ENCODE assay signal across 24 mouse cellular contexts in the genomic region with DNA sequence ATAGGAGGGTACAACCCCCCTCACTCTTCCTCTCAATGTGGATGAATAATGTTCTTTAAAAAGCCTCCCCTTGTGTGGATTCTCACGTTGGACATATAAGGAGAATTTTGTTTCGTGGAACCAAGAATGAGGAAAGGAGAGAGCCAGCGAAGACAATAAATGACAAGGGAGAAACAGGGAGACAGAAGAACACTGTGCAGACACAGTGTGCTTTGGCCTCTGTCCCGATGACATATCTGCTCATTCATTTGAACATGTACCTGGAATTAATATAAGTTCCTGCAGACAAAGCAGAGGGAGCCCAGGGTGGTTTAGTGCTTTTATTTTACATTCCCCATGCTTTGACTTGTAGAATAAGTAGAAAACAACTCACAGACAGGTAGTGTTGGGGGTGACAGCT.
A peak's percentile ranks its signal among the peaks of the same experiment; 100 is the strongest.
DNase-seq lines count a peak whose midpoint lies in the region; ATAC-seq and TF ChIP-seq lines count a peak whose summit lies in the region.
"Had no signal": no experiment of that assay in that cellular context is flagged by ENCODE, and none has a peak within 500 bp of the region (broad histone marks: within the 10 kb centered on the region; RNA-seq: fewer than 3 reads in every experiment).

No protein-coding gene starts in this region.

- no peaks in the 10 kb centered on the region for H3K27me3 ChIP-seq in embryonic facial prominence, embryonic 14.5 days (replicated peaks; ENCODE audit: control insufficient read depth, insufficient read depth, low read length)
- no peaks in the 10 kb centered on the region for H3K27me3 ChIP-seq in embryonic facial prominence, embryonic 10.5 days (replicated peaks; ENCODE audit: low read depth, poor library complexity, severe bottlenecking)
- H3K27me3 ChIP-seq in stomach, embryonic 15.5 days (replicated peaks) = no peaks in the 10 kb centered on the region
- H3K27me3 ChIP-seq in stomach, postnatal 0 days (ENCODE audit: control insufficient read depth, insufficient read depth, low read length) = no peaks in the 10 kb centered on the region
- H3K27me3 ChIP-seq in small intestine, adult 2 months (ENCODE audit: control insufficient read depth, insufficient read depth, low read length) = no peaks in the 10 kb centered on the region
- no peaks in the 10 kb centered on the region for H3K27me3 ChIP-seq in limb, embryonic 10.5 days (ENCODE audit: low read depth, poor library complexity, severe bottlenecking)
- H3K27me3 ChIP-seq: CH12.LX; embryonic facial prominence, embryonic 13.5 days; forebrain, embryonic 13.5 days; forebrain, embryonic 15.5 days had no signal

- no peak for TF ChIP-seq CTCF in stomach, postnatal 0 days (IDR thresholded peaks at IDR 0.05; ENCODE audit: low read depth)
- TF ChIP-seq CTCF in small intestine, adult 2 months (IDR thresholded peaks at IDR 0.05; ENCODE audit: extremely low read depth, insufficient read length, insufficient replicate concordance, low read depth, low read length) = no peak

- peak; percentile 22 for DNase-seq in embryonic facial prominence, embryonic 14.5 days (ENCODE audit: low spot score)
- DNase-seq in embryonic facial prominence, embryonic 10.5 days (ENCODE audit: low spot score) = no peak
- DNase-seq in stomach, postnatal 0 days (ENCODE audit: low spot score) = no peak
- DNase-seq in limb, embryonic 10.5 days (ENCODE audit: low spot score) = no peak
- DNase-seq in heart, adult 9 months (ENCODE audit: low spot score in 2 of 2) = no peak
- DNase-seq: adrenal gland, adult 8-10 months; adrenal gland, postnatal 14 days; adrenal gland, postnatal 36 days; B cell, adult 2 months; cerebellum, adult 11-12 months; cerebellum, adult 2 months; cerebellum, adult 9-10 months; cerebellum, postnatal 10 days; cerebellum, postnatal 25 days had no signal

- TF ChIP-seq EP300 in stomach, postnatal 0 days (optimal IDR thresholded peaks at IDR 0.05) = no peak

- no peak overlapping the region for H3K9ac ChIP-seq in embryonic facial prominence, embryonic 14.5 days (ENCODE audit: low read depth, low read length)
- H3K9ac ChIP-seq in stomach, embryonic 15.5 days = no peak overlapping the region
- no peak overlapping the region for H3K9ac ChIP-seq in stomach, postnatal 0 days (ENCODE audit: low read length)
- H3K9ac ChIP-seq: embryonic facial prominence, embryonic 13.5 days; forebrain, embryonic 13.5 days; forebrain, embryonic 15.5 days had no signal

- no peaks in the 10 kb centered on the region for H3K9me3 ChIP-seq in embryonic facial prominence, embryonic 14.5 days (ENCODE audit: control insufficient read depth, low read length)
- H3K9me3 ChIP-seq in embryonic facial prominence, embryonic 10.5 days = no peaks in the 10 kb centered on the region
- H3K9me3 ChIP-seq in stomach, embryonic 15.5 days = no peaks in the 10 kb centered on the region
- H3K9me3 ChIP-seq in stomach, postnatal 0 days (ENCODE audit: control insufficient read depth, low read length) = no peaks in the 10 kb centered on the region
- no peaks in the 10 kb centered on the region for H3K9me3 ChIP-seq in limb, embryonic 10.5 days (replicated peaks)
- H3K9me3 ChIP-seq: embryonic facial prominence, embryonic 13.5 days; forebrain, embryonic 13.5 days; forebrain, embryonic 15.5 days; G1E had no signal

- no peak for TF ChIP-seq POLR2A in small intestine, adult 2 months (IDR thresholded peaks at IDR 0.05; ENCODE audit: low read depth, low read length)

- H3K4me2 ChIP-seq in embryonic facial prominence, embryonic 14.5 days (ENCODE audit: low read depth, low read length) = no peak overlapping the region
- no peak overlapping the region for H3K4me2 ChIP-seq in stomach, embryonic 15.5 days
- no peak overlapping the region for H3K4me2 ChIP-seq in stomach, postnatal 0 days (replicated peaks; ENCODE audit: low read depth)
- H3K4me2 ChIP-seq: embryonic facial prominence, embryonic 13.5 days; forebrain, embryonic 13.5 days; forebrain, embryonic 15.5 days had no signal

- no peak overlapping the region for H3K4me3 ChIP-seq in embryonic facial prominence, embryonic 14.5 days (ENCODE audit: low read depth, low read length)
- no peak overlapping the region for H3K4me3 ChIP-seq in embryonic facial prominence, embryonic 10.5 days
- H3K4me3 ChIP-seq in stomach, embryonic 15.5 days (replicated peaks) = no peak overlapping the region
- H3K4me3 ChIP-seq in stomach, postnatal 0 days (ENCODE audit: low read depth, low read length) = no peak overlapping the region
- no peak overlapping the region for H3K4me3 ChIP-seq in small intestine, adult 2 months (ENCODE audit: low read depth, low read length)
- H3K4me3 ChIP-seq in limb, embryonic 10.5 days = no peak overlapping the region
- H3K4me3 ChIP-seq: embryonic facial prominence, embryonic 13.5 days; forebrain, embryonic 13.5 days; forebrain, embryonic 15.5 days had no signal

- H3K36me3 ChIP-seq in embryonic facial prominence, embryonic 14.5 days (ENCODE audit: control insufficient read depth, insufficient read depth, low read length) = no peaks in the 10 kb centered on the region
- H3K36me3 ChIP-seq in embryonic facial prominence, embryonic 10.5 days (replicated peaks) = no peaks in the 10 kb centered on the region
- H3K36me3 ChIP-seq in stomach, embryonic 15.5 days = no peaks in the 10 kb centered on the region
- H3K36me3 ChIP-seq in stomach, postnatal 0 days (ENCODE audit: control insufficient read depth, insufficient read depth, low read length) = no peaks in the 10 kb centered on the region
- H3K36me3 ChIP-seq in small intestine, adult 2 months (ENCODE audit: control insufficient read depth, insufficient read depth, low read length) = no peaks in the 10 kb centered on the region
- no peaks in the 10 kb centered on the region for H3K36me3 ChIP-seq in limb, embryonic 10.5 days
- H3K36me3 ChIP-seq: embryonic facial prominence, embryonic 13.5 days; forebrain, embryonic 15.5 days; G1E had no signal

- WGBS in embryonic facial prominence, embryonic 14.5 days = 53% methylated on average over 4 of the region's 4 CpGs
- WGBS in embryonic facial prominence, embryonic 10.5 days = 71% methylated on average over 4 of the region's 4 CpGs
- WGBS in stomach, embryonic 15.5 days = 43% methylated on average over 4 of the region's 4 CpGs
- 48% methylated on average over 4 of the region's 4 CpGs for WGBS in stomach, postnatal 0 days
- WGBS in small intestine, adult 2 months = 63% methylated on average over 4 of the region's 4 CpGs
- WGBS in limb, embryonic 10.5 days = 71% methylated on average over 4 of the region's 4 CpGs

- H3K4me1 ChIP-seq in embryonic facial prominence, embryonic 14.5 days (ENCODE audit: control insufficient read depth, insufficient read depth, low read length) = no peaks in the 10 kb centered on the region
- H3K4me1 ChIP-seq in embryonic facial prominence, embryonic 10.5 days = no peaks in the 10 kb centered on the region
- H3K4me1 ChIP-seq in stomach, embryonic 15.5 days = no peaks in the 10 kb centered on the region
- no peaks in the 10 kb centered on the region for H3K4me1 ChIP-seq in stomach, postnatal 0 days (replicated peaks; ENCODE audit: control insufficient read depth, insufficient read depth)
- no peaks in the 10 kb centered on the region for H3K4me1 ChIP-seq in small intestine, adult 2 months (ENCODE audit: control insufficient read depth, insufficient read depth, insufficient read length, low read length)
- no peaks in the 10 kb centered on the region for H3K4me1 ChIP-seq in limb, embryonic 10.5 days
- H3K4me1 ChIP-seq: embryonic facial prominence, embryonic 13.5 days; forebrain, embryonic 13.5 days; forebrain, embryonic 15.5 days had no signal

- no peak for ATAC-seq in embryonic facial prominence, embryonic 14.5 days (ENCODE audit: low read depth)
- ATAC-seq in stomach, embryonic 15.5 days (ENCODE audit: insufficient read depth, low FRiP score, low read depth) = no peak
- no peak for ATAC-seq in stomach, postnatal 0 days (ENCODE audit: low FRiP score, low TSS enrichment)
- ATAC-seq: activated CD4-positive, CD25-positive, alpha-beta regulatory T cell, adult 4 months; CD4-positive, CD25-positive, alpha-beta regulatory T cell, adult 4 months; forebrain, embryonic 13.5 days; forebrain, embryonic 15.5 days; Patski had no signal

- H3K27ac ChIP-seq in embryonic facial prominence, embryonic 14.5 days (replicated peaks; ENCODE audit: low read depth, low read length) = no peak overlapping the region
- no peak overlapping the region for H3K27ac ChIP-seq in embryonic facial prominence, embryonic 10.5 days (replicated peaks)
- peak overlapping the region; percentile 11; the same call in 1 of the 2 replicates for H3K27ac ChIP-seq in stomach, embryonic 15.5 days
- no peak overlapping the region for H3K27ac ChIP-seq in stomach, postnatal 0 days (replicated peaks)
- peak overlapping the region; percentile 46; the same call in 1 of the 2 replicates for H3K27ac ChIP-seq in small intestine, adult 2 months (ENCODE audit: insufficient read depth, low read depth, low read length)
- no peak overlapping the region for H3K27ac ChIP-seq in limb, embryonic 10.5 days
- H3K27ac ChIP-seq: embryonic facial prominence, embryonic 13.5 days; forebrain, embryonic 13.5 days; forebrain, embryonic 15.5 days had no signal

Comparison
In these comparisons a context has a peak if more than half of its experiments do, and no peak if none do; other contexts are left out.
1. H3K27ac ChIP-seq: peak in stomach, embryonic 15.5 days (single experiment) and small intestine, adult 2 months (single experiment); none in embryonic facial prominence, embryonic 14.5 days (single experiment), embryonic facial prominence, embryonic 10.5 days (single experiment), stomach, postnatal 0 days (single experiment) and limb, embryonic 10.5 days (single experiment).